In the genomic region with DNA sequence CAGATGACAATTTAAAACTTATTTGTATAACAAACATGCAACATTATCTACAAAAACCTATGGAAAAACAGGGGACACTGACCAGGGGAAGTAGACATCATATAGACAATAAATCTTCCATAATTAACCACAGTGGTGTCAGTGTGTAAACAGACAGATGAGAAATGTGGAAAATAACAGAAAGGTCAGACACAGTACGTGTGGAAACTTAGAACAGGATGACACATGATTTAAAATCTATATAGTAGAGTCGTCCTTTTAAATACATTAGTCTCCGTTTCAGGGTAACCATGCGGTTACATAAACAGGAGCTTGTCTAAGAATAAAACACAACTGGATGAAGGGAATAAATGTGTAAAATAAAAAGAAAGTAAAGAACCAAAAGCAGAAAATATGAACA, we compare ENCODE assay signal across 26 mouse cellular contexts.
"Had no signal": no experiment of that assay in that cellular context is flagged by ENCODE, and none has a peak within 500 bp of the region (broad histone marks: within the 10 kb centered on the region; RNA-seq: fewer than 3 reads in every experiment).

No protein-coding gene starts in this region.

- ATAC-seq: inflammation-experienced regulatory T-cells, adult 6 months; intestine, embryonic 15.5 days; intestine, postnatal 0 days; liver, postnatal 0 days had no signal

- H3K4me3 ChIP-seq: gastrocnemius, adult 2 months; heart, embryonic 10.5 days; heart, embryonic 12.5 days; hindbrain, embryonic 10.5 days; hindbrain, embryonic 12.5 days; hindbrain, embryonic 15.5 days; intestine, embryonic 15.5 days; layer of hippocampus, adult 2 months; left cerebral cortex, adult 2 months; limb, embryonic 10.5 days; limb, embryonic 12.5 days; liver, embryonic 13.5 days; liver, embryonic 15.5 days had no signal

- H3K27ac ChIP-seq: gastrocnemius, adult 2 months; heart, embryonic 10.5 days; hindbrain, embryonic 10.5 days; hindbrain, embryonic 12.5 days; hindbrain, embryonic 15.5 days; intestine, embryonic 15.5 days; layer of hippocampus, adult 2 months; left cerebral cortex, adult 2 months; limb, embryonic 10.5 days; limb, embryonic 12.5 days; liver, embryonic 13.5 days; liver, embryonic 15.5 days had no signal

- H3K4me1 ChIP-seq: heart, embryonic 10.5 days; heart, embryonic 12.5 days; hindbrain, embryonic 12.5 days; hindbrain, embryonic 15.5 days; intestine, embryonic 15.5 days; limb, embryonic 12.5 days; liver, embryonic 13.5 days; liver, embryonic 15.5 days had no signal

- H3K9me3 ChIP-seq: heart, embryonic 10.5 days; heart, embryonic 12.5 days; hindbrain, embryonic 10.5 days; hindbrain, embryonic 12.5 days; hindbrain, embryonic 15.5 days; intestine, embryonic 15.5 days; limb, embryonic 10.5 days; limb, embryonic 12.5 days; liver, embryonic 15.5 days had no signal

- H3K36me3 ChIP-seq: heart, embryonic 10.5 days; heart, embryonic 12.5 days; hindbrain, embryonic 10.5 days; hindbrain, embryonic 12.5 days; hindbrain, embryonic 15.5 days; intestine, embryonic 15.5 days; limb, embryonic 10.5 days; limb, embryonic 12.5 days; liver, embryonic 13.5 days; liver, embryonic 15.5 days had no signal

- H3K4me2 ChIP-seq: heart, embryonic 12.5 days; hindbrain, embryonic 12.5 days; hindbrain, embryonic 15.5 days; intestine, embryonic 15.5 days; limb, embryonic 12.5 days; liver, embryonic 11.5 days; liver, embryonic 13.5 days; liver, embryonic 15.5 days had no signal

- DNase-seq: gastrocnemius, adult 2 months; gastrocnemius, postnatal 10 days; gastrocnemius, postnatal 25 days; heart, adult 18-20 months; heart, postnatal 10 days; heart, postnatal 4 days; kidney, adult 9 months; kidney, postnatal 25 days; kidney, postnatal 4 days; liver; liver, embryonic 13.5 days; liver, postnatal 0 days had no signal

- H3K9ac ChIP-seq: heart, embryonic 12.5 days; hindbrain, embryonic 12.5 days; hindbrain, embryonic 15.5 days; intestine, embryonic 15.5 days; limb, embryonic 12.5 days; liver, embryonic 13.5 days; liver, embryonic 15.5 days; liver, postnatal 0 days had no signal

- H3K27me3 ChIP-seq: heart, embryonic 12.5 days; hindbrain, embryonic 12.5 days; hindbrain, embryonic 15.5 days; intestine, embryonic 15.5 days; limb, embryonic 12.5 days; liver, embryonic 13.5 days; liver, embryonic 15.5 days had no signal
